Mouse (Mus musculus): ENCODE measurements around the gene Wdpcp.

- TF ChIP-seq GATA1 (IDR thresholded peaks at IDR 0.05; ENCODE audit: low read length): no peak
- no peak for TF ChIP-seq TAL1 (IDR thresholded peaks at IDR 0.05; ENCODE audit: low read length)
Measured at GRCm38 (mm10) chr11:21646136-21646535, 74.1 kb downstream of the Wdpcp start.
